Mouse (Mus musculus) layer of hippocampus, adult 11-12 months (tissue): Measurements from ENCODE around the gene Mrm1.
A peak's percentile ranks its signal among the peaks of the same experiment; 100 is the strongest.

Source experiments
- DNase-seq: peaks from one replicate; pipeline ENCODE4 v3.0.0; 2022; ENCODE audit warnings: low spot score

The Mrm1 gene

DNA sequence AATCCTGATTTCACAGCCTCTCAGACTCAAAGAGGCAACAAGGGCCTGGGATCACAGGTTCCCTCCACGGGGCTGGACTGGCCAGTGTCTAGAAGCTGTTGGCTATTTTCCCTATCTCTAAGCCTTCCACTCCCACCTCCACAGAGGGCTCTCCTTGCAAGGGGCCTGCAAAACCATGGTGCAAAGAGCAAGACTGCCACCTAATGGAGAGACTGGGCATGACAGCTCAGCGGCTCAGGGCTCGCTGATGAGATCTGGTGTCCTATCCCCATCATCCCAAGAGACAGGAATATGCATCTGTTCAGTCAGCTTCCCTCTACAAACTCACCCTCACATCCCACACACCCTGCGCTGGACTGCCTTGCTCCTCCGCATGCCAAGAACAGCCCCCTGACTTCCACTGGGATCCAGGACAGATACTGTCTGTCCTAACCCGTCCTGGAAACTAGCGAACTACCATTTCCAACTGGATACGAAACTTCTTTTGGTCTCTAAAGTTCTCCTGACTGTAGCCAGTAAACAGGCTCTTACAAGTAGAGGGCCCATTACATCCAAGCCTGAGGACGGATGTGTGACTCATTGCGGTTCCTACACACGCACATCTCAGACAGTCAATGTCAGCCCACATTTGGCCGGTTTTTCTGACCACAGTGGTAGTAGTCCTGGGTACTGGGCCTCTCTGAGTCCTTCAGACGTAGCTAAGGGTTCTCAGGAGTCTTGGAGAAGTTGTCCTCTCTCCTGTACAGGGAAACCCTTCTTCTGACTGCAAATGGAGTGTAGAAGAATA is 5.4 kb downstream of the Mrm1 start:
- peak; percentile 77 for DNase-seq

DNA sequence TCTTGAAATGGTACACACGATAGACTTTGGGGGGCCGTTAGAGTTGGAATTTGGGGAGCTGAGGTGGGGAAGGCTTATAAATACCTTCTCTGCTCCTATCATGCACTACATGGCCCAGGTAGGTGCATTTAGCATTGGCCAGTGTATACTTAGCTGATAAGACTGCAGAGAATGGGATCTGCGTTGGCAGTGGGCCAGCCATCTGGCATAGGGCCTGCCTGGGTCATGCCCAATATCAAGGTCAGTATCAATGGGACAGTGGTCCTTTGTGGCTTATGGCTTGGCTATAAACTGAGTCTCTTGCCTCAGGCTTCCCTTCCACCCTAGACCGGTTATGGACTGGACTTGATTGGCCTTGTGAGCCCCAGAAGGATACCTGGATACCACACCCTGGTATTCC is 14.9 kb downstream of the Mrm1 start:
- DNase-seq, result no peak

DNA sequence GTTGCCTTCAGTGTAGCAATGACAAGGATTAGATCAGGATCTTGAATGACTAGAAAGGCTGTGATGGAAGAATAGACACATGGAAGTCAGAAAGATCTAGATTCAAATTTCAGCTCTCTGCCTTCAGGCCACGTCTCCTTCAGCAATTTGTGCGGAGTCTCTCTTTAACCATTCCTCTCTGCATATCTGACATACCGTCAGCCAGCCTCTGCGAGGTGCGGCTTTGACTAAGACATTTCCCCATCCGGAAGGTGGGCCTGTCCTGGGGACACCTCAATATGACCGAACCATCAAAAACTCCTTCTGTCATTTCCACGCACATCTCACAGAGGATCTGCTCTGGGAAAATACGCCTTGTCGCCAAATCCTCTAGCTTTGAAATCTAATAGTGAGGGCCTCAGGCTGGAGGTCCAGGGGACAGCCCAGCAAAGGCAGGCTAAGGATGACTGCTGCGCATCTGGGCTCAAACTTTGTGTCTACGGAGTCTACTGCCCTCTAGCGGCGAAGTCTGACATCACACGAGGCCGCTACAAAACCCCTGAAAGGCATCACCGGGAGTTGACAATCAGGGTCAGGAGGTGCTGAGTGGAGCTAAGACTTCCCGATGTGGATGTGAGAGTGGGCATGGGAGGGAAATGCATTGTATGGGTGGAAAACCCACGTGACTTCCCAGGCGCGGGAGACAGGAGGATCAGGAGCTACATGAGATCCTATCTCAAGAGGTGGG is 21.5 kb downstream of the Mrm1 start:
- peak; percentile 66 for DNase-seq

DNA sequence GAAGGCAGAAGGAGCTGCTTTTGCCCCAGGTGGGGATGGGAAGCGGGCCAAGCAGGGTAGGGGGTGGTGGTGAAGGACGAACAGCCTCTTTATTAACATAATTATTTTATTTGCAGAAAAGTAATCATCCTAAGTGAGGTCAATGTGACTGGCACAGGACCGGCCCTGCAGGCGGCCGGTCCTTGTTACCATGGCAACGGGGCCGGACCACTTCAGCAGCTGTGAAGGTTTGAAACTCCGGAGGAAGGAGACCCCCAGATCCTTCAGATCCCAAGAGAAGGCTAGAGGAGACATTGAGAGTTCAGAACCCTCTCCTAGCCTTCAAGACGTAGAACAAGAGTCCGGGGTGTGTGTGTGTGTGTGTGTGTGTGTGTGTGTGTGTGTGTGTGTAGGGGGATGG is 22.3 kb downstream of the Mrm1 start:
- no peak for DNase-seq

DNA sequence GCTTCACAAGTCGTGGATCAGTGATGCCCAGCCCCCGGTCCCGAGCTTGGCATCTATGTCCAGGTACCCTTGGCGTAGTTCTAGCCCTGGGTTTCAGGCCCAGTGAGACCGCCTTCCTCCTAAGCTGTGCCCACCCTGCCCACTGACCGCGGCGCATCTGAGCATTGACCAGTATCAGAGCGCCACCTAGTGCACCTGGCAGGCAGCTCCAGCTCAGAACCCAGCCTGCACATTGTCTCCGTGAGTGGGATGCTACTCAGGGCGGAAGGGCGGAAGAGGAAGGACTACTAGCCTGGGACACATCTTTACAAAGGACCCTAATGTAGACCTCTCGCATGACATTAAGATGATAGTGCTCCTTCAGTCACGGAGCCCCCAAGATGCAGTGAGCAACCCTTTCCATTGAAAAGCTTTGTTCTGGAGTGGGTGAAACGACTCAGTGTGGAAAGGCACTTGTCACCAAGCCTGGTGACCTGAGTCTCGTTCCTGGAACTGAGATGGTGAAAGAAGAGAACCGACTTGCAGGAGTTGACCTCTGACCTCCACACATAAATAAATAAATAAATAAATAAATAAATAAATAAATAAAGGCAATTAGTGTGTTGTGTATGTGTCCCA is 24.7 kb downstream of the Mrm1 start:
- peak; percentile 78 for DNase-seq

DNA sequence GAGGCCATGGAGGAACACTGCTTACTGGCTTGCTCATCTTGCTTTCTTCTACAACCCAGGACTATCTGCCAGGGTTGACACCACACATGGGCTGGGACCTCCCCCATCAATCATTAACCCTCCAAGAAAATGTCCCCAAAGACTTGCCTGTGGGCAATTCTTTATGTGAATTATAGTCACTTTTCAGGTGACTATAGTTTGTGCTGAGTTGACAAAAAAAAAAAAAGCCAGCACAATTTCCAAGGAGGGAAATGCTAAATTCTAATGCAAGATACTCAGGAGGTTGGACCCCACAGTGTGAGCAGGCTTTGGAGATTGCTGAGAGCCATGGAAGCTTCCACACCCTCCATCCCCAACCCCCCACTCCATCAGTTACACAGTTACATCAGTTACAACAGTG is 25.8 kb downstream of the Mrm1 start:
- DNase-seq, result no peak

DNA sequence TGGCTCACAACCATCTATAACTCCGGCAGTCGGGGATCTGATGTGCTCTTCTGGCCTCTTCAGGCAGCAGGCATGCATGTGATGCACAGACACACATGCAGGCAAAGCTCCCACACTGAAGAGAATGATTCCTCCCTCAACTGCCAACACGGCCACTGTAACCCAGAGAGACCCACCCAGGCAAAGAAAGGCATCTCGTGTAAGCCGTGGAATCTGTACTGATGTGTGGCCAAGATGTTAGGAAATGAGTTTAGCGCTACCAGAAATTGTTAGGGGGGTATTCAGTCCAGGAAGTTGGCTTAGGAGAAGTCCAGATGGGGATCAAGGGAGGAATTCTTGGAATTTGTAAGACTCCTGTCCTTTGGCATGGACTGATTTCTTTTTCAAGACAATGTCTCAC is 28.9 kb downstream of the Mrm1 start:
- DNase-seq, result no peak

DNA sequence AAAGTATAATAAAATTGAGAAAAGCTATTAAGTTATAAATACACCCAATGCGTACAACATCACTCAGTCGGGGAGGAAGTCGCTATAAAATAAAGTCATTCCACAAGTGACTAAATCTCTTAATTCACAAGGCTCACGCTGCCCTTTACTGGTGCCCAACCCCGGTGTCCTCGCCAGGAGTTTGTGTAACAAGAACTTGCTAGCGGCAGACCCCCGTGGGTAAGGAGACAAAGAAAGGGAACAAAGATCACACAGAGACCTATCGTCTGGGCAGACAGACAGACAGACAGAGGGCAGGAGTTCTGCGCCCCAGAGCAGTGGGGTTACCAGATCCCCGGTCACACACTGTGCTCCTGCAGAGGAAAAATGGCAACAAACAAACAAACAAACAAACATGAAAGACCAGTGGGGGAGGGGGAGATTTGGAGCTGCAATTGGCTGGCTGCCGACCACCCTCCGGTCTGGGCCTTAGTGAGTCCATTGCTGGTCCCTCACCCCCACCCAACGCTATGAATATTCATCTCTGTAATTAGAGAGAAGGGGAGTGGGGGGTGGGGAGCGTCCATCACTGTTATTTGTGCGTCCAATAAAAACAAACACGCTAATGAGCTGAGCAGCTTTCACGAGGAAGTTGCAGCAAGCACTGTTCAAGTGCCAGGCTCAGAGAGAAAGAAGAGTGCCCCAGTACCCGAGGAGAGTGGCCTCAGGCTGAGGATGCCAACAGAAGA is 39.0 kb downstream of the Mrm1 start:
- DNase-seq, result no peak

DNA sequence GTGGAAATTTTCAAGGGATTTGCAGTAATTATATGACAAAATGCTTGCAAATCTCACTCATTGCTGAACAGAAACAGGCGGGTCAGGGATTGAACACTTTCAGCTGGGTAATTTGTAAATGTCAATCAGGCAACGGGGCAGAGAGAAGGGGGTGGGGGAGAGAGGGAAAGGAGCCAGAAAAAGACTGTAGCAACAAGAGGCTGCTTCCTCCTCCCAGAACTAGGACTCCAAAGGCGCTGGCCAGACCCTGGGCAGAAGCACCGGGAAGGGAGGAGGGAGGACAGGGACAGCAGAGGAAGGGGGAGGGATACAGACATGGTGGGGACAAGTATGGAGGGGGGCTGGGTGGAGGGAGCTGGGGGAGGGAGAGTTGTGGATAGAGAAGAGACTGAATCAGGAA is 43.8 kb downstream of the Mrm1 start:
- no peak for DNase-seq

DNA sequence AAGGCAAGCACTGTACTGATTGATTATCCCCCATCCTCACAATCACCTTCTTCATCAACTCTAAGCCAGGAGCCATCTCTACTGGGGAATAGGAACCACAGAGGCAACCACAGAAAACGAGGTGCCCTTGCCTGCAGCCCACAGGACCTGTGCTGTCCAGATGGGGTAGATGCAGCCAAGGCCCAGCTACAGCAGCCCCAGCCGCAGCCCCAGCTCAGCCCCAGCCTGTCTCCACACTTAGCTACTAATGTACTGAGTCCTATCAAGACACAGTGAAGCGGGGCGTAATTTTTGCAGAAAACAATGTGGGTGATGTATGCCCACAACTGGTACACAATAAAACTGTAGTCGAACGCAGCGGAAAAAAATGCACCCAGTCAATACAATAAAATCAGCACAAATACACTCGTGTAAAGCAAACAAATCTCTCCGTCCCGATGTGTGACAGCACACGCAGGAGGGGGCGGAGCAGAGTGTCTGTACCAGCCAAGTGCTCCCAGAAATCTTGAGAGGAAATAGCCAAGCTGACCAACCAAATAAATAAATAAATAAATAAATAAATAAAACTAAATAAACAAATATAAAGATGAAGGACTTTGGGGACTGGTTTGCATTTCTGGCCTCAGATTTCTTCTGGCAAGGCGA is 44.3 kb downstream of the Mrm1 start:
- no peak for DNase-seq

DNA sequence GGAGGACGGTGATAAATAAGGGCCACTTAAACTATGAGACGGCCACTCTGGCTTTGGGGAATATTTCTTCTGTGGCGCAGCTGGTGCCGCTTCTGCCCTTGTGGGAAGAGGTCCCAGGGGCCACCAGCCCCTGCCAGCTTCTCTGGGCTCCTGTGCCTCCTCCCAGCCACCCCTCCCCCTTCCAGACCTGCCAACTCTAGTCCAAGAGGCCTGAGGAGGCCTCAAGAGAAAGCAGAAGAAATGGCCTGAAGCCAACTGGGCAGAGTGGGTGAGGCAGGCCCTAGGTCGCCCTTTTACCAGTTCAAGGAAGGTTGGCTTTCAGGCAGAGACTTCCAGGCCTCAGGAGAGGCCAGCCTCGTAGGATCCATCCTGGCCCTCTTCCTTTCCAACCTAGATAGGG is 51.4 kb downstream of the Mrm1 start:
- no peak for DNase-seq

DNA sequence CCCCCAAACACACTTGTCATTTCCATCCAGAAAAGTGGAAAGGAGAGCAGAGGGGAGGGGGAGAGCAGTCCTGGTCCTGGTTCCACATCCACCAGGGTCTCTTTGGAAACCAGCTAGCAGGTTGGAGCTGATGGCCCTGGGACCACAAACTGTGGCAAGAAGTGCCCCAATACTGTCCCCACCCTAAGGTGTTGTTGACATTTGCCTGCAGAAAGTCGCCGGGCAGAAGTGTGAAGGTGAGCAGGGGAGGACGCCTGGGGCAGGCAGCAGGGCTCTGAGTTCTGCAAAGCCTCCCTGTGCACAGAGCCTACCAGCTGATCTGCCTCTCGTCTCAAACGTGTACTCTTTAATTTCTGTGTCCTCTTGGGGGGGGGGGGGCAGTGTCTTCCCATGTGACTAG is 54.2 kb downstream of the Mrm1 start:
- DNase-seq, result no peak

DNA sequence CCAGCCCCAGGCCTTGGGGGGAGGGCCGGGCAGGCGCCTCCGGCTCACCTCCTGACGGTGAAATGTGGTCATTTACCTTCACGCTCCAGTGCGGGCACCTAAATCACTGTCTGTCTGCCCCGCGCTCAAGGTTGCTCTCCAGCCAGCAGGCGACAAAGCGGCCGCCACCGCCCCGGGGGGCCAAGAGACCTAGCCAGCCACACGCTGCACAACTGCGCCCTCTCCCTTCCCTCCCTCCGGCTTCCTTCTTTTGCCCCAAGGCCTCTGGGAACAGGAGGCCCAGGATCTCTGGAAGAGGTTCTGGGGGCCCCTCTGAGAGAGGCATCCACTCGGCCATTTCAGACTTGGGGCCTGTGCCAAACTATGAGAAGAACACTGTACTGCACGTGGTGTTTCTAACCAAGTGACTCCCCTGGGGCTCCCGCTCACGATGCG is 54.8 kb downstream of the Mrm1 start:
- no peak for DNase-seq

DNA sequence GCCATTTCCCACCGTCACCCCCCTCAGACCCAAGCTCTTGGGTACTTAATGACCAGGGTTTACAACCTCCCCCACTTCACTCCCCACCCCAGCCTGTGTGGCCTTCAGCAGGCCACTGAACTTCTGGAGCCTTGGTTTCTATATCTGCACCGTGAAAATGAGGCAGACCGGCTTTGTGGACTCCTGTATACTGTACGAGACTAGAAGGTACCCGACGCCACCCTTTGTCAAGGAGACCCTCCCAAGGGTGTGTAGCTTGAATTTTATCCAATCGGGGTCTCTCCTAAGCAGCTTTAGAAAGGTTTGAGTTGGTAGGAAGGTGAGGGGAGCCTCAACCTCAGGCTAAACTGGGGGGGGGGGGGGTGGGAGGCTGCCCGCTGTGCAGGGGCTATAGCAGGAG is 55.2 kb downstream of the Mrm1 start:
- no peak for DNase-seq
